Mouse (Mus musculus): ENCODE measurements around the gene Foxo1.

- no peak for TF ChIP-seq CTCF (IDR thresholded peaks at IDR 0.05; ENCODE audit: extremely low read depth, insufficient read depth, low read length)
- TF ChIP-seq POLR2A (IDR thresholded peaks at IDR 0.05; ENCODE audit: extremely low read depth, insufficient read depth, low read length): no peak
Observed at GRCm38 (mm10) chr3:52320516-52321270, 52.6 kb downstream of the Foxo1 start.

Measured in cortical plate, adult 2 months (tissue).